Mouse (Mus musculus): Measurements from ENCODE around the gene Cep19. TPM values are rescaled to one million over a fixed set of nuclear protein-coding genes. Genes with fewer than 3 reads are reported as not detected.
A peak's percentile ranks its signal among the peaks of the same experiment; 100 is the strongest.

Gene Cep19
- polyA plus RNA-seq, 1 experiment from 2014 or later: 47.7 TPM

DNA sequence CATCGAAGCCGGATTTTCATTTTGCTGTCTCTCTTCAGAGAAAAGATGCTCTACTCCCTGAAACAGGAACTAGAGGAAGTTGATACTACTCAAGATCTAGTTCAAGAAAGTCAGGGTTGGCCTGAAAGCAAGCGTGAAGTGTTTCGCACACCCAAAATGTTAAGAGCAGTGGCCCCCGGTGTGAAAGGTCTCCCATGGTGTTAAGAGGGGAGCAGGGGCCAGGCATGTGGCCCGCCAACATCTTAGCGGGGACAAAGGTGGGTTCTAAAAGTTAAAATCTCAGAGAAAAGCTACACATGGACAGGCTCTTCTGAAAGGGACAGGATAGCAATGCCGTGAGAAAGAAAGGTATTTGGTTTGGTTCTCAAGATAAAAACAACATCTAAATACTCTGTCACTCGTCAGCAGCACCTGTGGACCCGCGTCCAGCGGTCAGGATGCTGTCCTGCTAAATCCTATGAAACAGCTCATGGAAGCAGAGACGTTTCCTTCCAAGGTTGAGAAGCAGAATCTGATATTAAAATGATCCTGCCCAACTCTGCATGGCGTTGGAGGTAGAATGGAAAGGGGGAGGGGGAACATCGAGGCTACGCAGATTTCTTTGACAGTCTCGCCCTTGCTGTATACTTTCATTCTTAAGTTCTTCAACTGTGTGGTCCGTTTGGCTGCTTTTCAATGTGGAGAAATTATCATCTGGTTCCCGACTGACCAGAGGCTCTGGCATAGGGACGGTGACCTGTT is 30.0 kb downstream of the Cep19 start:
- no peak for DNase-seq (ENCODE audit: low spot score)
- no peak for ATAC-seq (ENCODE audit: low FRiP score)
- Histone ChIP-seq H3K9me3 (ENCODE audit: control insufficient read depth, low read length) (no peaks in the 10 kb centered on the region), H3K4me3 (ENCODE audit: low read depth, low read length) (no peak overlapping the region), H3K9ac (ENCODE audit: low read depth, low read length) (no peak overlapping the region), H3K36me3 (ENCODE audit: control insufficient read depth, insufficient read depth, low read length) (no peaks in the 10 kb centered on the region), H3K27ac (ENCODE audit: low read depth, low read length) (no peak overlapping the region), H3K4me1 (replicated peaks; ENCODE audit: control insufficient read depth, insufficient read depth, low read length) (no peaks in the 10 kb centered on the region), H3K4me2 (replicated peaks; ENCODE audit: low read depth, low read length) (no peak overlapping the region), H3K27me3 (ENCODE audit: control insufficient read depth, insufficient read depth, low read length) (no peaks in the 10 kb centered on the region)
- WGBS: 81% methylated on average over 20 of the region's 20 CpGs

DNA sequence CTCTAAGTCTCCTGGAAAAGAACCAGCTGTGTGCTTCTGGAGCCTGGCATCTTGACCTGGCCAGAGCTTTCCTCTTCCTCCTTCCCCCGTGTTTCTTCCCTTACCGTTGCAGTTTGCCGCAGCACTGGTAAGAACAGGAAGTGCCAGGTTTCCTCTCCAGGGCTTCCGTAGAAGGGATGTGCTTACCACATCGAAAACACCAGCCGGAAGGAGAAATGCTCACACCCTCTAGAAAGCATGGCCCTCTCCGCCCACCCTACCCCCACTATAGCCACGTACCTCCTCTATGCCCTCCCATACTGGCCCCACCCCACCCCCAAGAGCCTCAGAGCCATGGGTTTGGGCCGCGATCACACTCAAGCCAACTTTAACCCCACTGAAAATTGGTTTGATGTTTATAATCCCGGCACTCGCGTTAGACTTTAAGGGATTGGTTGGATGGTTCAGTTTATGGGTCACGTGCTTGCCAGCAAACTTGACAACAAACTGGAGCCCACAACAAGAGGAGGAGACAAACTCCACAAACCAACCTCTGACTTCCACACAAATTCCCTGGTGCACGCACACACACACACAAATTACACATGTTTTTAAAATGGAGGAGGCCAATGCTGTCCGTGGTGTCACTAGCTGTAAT is 30.7 kb downstream of the Cep19 start:
- 72% methylated on average over 16 of the region's 16 CpGs for WGBS

DNA sequence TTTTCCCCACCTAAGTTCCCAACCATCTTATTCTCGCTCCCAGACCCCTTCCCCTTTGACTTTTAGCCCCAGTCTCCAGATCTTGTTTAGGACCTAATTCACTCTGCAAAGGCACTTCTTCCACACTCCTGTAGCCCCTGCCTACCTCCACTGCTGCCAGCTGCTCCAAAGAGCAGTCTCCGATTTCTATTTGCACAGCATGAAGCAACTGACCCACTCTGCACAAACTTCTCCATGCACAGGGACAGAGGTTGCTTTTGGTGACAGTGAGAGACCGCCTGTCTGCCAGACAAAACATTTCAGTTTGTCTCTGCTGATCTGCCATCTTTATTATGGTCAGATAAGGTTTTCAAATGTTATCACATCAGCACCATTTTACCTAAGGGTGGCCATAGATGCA is 33.5 kb downstream of the Cep19 start:
- Histone ChIP-seq H3K4me3 (ENCODE audit: low read depth, low read length) (no peak overlapping the region), H3K4me2 (replicated peaks; ENCODE audit: low read depth, low read length) (no peak overlapping the region), H3K4me1 (replicated peaks; ENCODE audit: control insufficient read depth, insufficient read depth, low read length) (no peaks in the 10 kb centered on the region), H3K9ac (ENCODE audit: low read depth, low read length) (no peak overlapping the region), H3K9me3 (ENCODE audit: control insufficient read depth, low read length) (no peaks in the 10 kb centered on the region), H3K27me3 (ENCODE audit: control insufficient read depth, insufficient read depth, low read length) (no peaks in the 10 kb centered on the region), H3K36me3 (ENCODE audit: control insufficient read depth, insufficient read depth, low read length) (no peaks in the 10 kb centered on the region), H3K27ac (ENCODE audit: low read depth, low read length) (no peak overlapping the region)
- WGBS: 81% methylated on average over 3 of the region's 3 CpGs
- no peak for ATAC-seq (ENCODE audit: low FRiP score)
- DNase-seq (ENCODE audit: low spot score): no peak

More for the DNA sequence above, 30.7 kb downstream of the Cep19 start:
- Histone ChIP-seq H3K27me3 (ENCODE audit: control insufficient read depth, insufficient read depth, low read length) (no peaks in the 10 kb centered on the region), H3K4me3 (ENCODE audit: low read depth, low read length) (no peak overlapping the region), H3K4me1 (replicated peaks; ENCODE audit: control insufficient read depth, insufficient read depth, low read length) (no peaks in the 10 kb centered on the region), H3K4me2 (replicated peaks; ENCODE audit: low read depth, low read length) (no peak overlapping the region), H3K9me3 (ENCODE audit: control insufficient read depth, low read length) (no peaks in the 10 kb centered on the region), H3K36me3 (ENCODE audit: control insufficient read depth, insufficient read depth, low read length) (no peaks in the 10 kb centered on the region), H3K9ac (ENCODE audit: low read depth, low read length) (no peak overlapping the region), H3K27ac (ENCODE audit: low read depth, low read length) (no peak overlapping the region)
- DNase-seq (ENCODE audit: low spot score) (no peak), ATAC-seq (ENCODE audit: low FRiP score) (no peak)

DNA sequence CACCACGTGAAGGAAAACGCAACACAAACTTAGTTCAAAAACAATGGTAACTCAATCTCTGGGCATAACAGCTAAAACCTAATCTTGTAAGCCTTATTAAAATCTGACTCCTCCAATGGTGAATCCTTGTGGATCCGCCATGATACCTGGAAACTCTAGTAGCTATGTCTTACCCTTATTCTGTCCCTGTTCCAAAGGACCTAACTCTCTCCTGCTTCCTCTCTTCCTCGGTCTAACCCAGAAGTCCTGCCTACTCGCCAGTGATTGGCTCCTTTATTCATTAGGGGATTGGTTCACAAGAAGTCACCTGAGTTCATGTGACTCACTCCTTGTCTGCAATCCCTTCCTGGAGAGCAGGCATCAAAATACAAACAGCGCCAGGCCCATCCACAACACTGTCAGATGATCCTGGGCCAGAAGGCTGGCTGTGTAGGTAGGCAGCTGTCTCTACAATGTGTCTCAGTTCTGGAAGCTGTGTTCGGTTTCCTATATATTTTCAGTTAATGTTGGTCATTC is 36.3 kb downstream of the Cep19 start:
- no peak overlapping the region for H3K27ac ChIP-seq (ENCODE audit: low read depth, low read length)
- H3K9me3 ChIP-seq (ENCODE audit: control insufficient read depth, low read length): no peaks in the 10 kb centered on the region
- H3K36me3 ChIP-seq (ENCODE audit: control insufficient read depth, insufficient read depth, low read length): no peaks in the 10 kb centered on the region
- WGBS: 79% methylated on average over 7 of the region's 7 CpGs
- no peak for DNase-seq (ENCODE audit: low spot score)
- no peak overlapping the region for H3K4me2 ChIP-seq (replicated peaks; ENCODE audit: low read depth, low read length)
- no peak overlapping the region for H3K9ac ChIP-seq (ENCODE audit: low read depth, low read length)
- no peak for ATAC-seq (ENCODE audit: low FRiP score)
- no peaks in the 10 kb centered on the region for H3K4me1 ChIP-seq (replicated peaks; ENCODE audit: control insufficient read depth, insufficient read depth, low read length)
- no peaks in the 10 kb centered on the region for H3K27me3 ChIP-seq (ENCODE audit: control insufficient read depth, insufficient read depth, low read length)
- H3K4me3 ChIP-seq (ENCODE audit: low read depth, low read length): no peak overlapping the region

DNA sequence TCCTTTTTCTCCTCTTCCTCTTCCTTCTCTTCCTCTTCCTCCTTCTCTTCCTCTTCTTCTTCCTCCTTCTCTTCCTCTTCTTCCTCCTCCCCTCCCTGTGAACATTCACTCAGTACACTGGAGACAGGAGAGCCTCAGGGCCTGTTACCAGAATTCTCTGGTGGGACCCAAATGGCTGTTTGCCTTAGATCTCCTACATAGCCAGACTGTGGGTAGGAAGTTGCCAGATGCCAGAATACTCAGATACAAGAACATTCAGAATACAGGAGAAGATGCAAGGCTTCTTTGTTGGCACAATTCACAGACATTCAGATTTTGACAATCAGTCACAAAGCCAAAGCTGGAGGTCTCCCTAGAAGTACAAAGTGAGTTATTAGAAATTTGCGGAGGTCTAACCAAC is 39.4 kb downstream of the Cep19 start:
- Histone ChIP-seq H3K4me2 (replicated peaks; ENCODE audit: low read depth, low read length) (no peak overlapping the region), H3K4me3 (ENCODE audit: low read depth, low read length) (no peak overlapping the region), H3K9ac (ENCODE audit: low read depth, low read length) (no peak overlapping the region), H3K27me3 (ENCODE audit: control insufficient read depth, insufficient read depth, low read length) (no peaks in the 10 kb centered on the region), H3K4me1 (replicated peaks; ENCODE audit: control insufficient read depth, insufficient read depth, low read length) (no peaks in the 10 kb centered on the region), H3K9me3 (ENCODE audit: control insufficient read depth, low read length) (no peaks in the 10 kb centered on the region), H3K27ac (ENCODE audit: low read depth, low read length) (no peak overlapping the region), H3K36me3 (ENCODE audit: control insufficient read depth, insufficient read depth, low read length) (no peaks in the 10 kb centered on the region)
- no peak for DNase-seq (ENCODE audit: low spot score)
- WGBS: 88% methylated on average over 1 of the region's 1 CpGs
- no peak for ATAC-seq (ENCODE audit: low FRiP score)

DNA sequence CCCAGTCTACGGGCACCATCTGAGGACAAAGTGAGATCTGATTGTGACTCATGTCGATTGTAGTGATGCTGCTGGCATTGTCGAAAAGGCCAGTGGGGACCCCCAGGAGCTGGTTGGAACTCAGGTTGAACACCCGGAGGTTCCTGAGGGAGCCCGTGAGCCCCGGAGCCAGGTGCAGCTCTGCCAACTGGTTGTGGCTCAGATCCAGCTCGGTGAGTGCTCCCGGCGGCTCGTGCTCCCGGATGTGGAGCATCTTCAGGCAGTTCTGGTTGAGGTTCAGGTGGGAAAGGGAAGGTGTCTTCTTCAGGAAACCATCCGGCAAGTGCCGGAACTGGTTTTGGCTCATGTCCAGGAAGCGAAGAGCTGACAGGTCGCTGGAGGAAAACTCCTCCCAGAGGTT is 44.2 kb downstream of the Cep19 start:
- Histone ChIP-seq H3K9ac (ENCODE audit: low read depth, low read length) (no peak overlapping the region), H3K4me1 (replicated peaks; ENCODE audit: control insufficient read depth, insufficient read depth, low read length) (no peaks in the 10 kb centered on the region), H3K27ac (ENCODE audit: low read depth, low read length) (no peak overlapping the region), H3K4me2 (replicated peaks; ENCODE audit: low read depth, low read length) (no peak overlapping the region), H3K27me3 (ENCODE audit: control insufficient read depth, insufficient read depth, low read length) (no peaks in the 10 kb centered on the region), H3K9me3 (ENCODE audit: control insufficient read depth, low read length) (no peaks in the 10 kb centered on the region), H3K36me3 (ENCODE audit: control insufficient read depth, insufficient read depth, low read length) (no peaks in the 10 kb centered on the region), H3K4me3 (ENCODE audit: low read depth, low read length) (no peak overlapping the region)
- 96% methylated on average over 15 of the region's 15 CpGs for WGBS
- ATAC-seq (ENCODE audit: low FRiP score) (no peak), DNase-seq (ENCODE audit: low spot score) (no peak)

DNA sequence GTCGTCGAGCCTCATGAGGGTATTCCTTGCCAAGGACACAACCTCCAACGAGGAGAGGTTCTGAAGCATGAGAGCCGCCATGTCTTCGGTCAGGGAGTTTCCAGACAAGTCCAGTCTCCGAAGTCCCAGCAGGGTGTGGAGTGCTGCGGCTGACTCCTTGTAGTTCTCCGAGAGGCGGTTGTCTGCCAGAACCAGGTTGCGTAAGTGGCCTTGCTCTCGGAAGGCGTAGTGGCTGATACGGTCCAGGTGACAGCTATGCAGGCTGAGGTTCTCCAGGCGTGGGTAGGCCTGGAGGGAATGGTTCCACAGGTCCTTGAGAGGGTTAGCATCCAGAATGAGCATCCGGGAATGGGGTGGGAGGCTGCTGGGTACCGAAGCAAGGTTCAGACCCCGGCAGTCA is 45.0 kb downstream of the Cep19 start:
- no peak overlapping the region for H3K4me3 ChIP-seq (ENCODE audit: low read depth, low read length)
- H3K9me3 ChIP-seq (ENCODE audit: control insufficient read depth, low read length): no peaks in the 10 kb centered on the region
- H3K27me3 ChIP-seq (ENCODE audit: control insufficient read depth, insufficient read depth, low read length): no peaks in the 10 kb centered on the region
- H3K4me2 ChIP-seq (replicated peaks; ENCODE audit: low read depth, low read length): no peak overlapping the region
- WGBS: 94% methylated on average over 17 of the region's 17 CpGs
- DNase-seq (ENCODE audit: low spot score): no peak
- H3K9ac ChIP-seq (ENCODE audit: low read depth, low read length): no peak overlapping the region
- ATAC-seq (ENCODE audit: low FRiP score): no peak
- no peaks in the 10 kb centered on the region for H3K4me1 ChIP-seq (replicated peaks; ENCODE audit: control insufficient read depth, insufficient read depth, low read length)
- H3K36me3 ChIP-seq (ENCODE audit: control insufficient read depth, insufficient read depth, low read length): no peaks in the 10 kb centered on the region
- no peak overlapping the region for H3K27ac ChIP-seq (ENCODE audit: low read depth, low read length)

DNA sequence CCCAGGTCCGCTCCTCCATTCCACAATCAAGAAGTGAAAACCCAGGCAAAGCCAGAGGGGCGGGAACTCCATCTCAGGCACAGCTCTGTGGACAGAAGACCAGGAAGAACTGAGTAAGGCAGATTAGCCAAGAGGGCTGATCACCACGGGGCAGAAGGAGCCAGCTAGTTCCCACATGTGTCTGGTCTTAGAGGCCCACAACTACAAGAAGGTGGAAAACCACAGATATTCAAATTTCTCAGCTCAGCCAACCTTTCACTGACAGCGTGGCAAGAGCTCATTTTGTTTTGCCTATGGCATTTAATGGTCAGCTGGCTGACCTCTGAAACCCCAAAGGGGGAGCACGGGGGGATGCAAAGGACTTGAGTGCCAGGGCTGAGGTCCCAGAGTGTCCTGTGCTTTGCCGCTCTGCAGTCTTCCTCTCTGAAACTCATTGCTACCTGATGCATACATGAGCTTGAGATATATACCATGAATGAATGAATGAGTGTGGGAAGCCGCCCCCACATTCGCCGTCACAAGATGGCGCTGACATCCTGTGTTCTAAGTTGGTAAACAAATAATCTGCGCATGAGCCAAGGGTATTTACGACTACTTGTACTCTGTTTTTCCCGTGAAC is 48.1 kb downstream of the Cep19 start:
- H3K4me2 ChIP-seq (replicated peaks; ENCODE audit: low read depth, low read length): no peak overlapping the region
- H3K4me1 ChIP-seq (replicated peaks; ENCODE audit: control insufficient read depth, insufficient read depth, low read length): no peaks in the 10 kb centered on the region
- DNase-seq (ENCODE audit: low spot score) (peak; percentile 17), ATAC-seq (ENCODE audit: low FRiP score) (no peak)
- H3K9ac ChIP-seq (ENCODE audit: low read depth, low read length): no peak overlapping the region
- H3K27ac ChIP-seq (ENCODE audit: low read depth, low read length): no peak overlapping the region
- H3K4me3 ChIP-seq (ENCODE audit: low read depth, low read length): no peak overlapping the region
- no peaks in the 10 kb centered on the region for H3K36me3 ChIP-seq (ENCODE audit: control insufficient read depth, insufficient read depth, low read length)
- H3K9me3 ChIP-seq (ENCODE audit: control insufficient read depth, low read length): no peaks in the 10 kb centered on the region
- no peaks in the 10 kb centered on the region for H3K27me3 ChIP-seq (ENCODE audit: control insufficient read depth, insufficient read depth, low read length)
- 58% methylated on average over 10 of the region's 13 CpGs for WGBS

Data from hindbrain, embryonic 11.5 days (tissue).